Mouse (Mus musculus) megakaryocyte, embryonic 14.5 days (primary cell): ENCODE measurements at regions not wholly inside any gene's neighbourhood (a gene's known extent, or its start where the extent isn't known, plus 50 kb on each side); places are given as distances from the start of the nearest gene placed in this dataset.

Experiments used
- FLI1 ChIP-seq: IDR thresholded peaks from 2 replicates; pipeline ENCODE4 v1.6.1; 2012; ENCODE audit warnings: low read length, inconsistent platforms, mixed read lengths
- GATA1 ChIP-seq: IDR thresholded peaks from 3 replicates; pipeline ENCODE4 v1.6.1; 2012; ENCODE audit warnings: mixed read lengths, low read length, inconsistent platforms, borderline replicate concordance

DNA sequence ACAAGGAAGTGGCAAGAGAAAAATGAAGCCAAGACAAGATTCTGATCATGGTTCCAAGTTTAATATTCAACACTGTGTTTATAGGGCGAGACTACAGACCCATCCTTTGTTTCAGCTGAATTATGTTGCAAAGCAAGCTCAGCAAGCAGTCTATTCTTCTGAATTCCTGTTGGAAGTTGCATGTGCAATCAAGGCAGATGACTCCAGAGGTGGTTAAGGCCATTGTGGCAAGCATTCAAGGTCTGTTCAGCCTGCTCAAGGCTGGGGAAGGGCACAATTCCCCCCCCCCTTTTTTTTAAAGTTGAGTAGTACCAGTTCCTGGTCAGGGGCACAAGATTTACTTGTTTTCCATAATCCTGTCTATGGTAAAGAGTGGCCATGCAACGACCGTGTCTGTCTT, 431.1 kb downstream of the 1810013L24Rik start:
- TF ChIP-seq GATA1: no peak
- TF ChIP-seq FLI1: no peak
